Mouse (Mus musculus): ENCODE data around the gene Vsir. TPM values are rescaled to one million over a fixed set of nuclear protein-coding genes. Genes with fewer than 3 reads are reported as not detected.

Vsir gene
- 1.4 and 2.2 TPM in 2 replicates for polyA plus RNA-seq (2016; fragmentation: Nextera tagmentation; extraction: Ambion mirVana)

GRCm38 (mm10) chr10:60346701-60347405 is at the start of gene Vsir:
Gene Vsir, plus strand, starts transcription at chr10:60346851.
- peak within 1 kb of the TSS; percentile 59 for H3K4me3 ChIP-seq
- under 1% methylated on average over 37 of the region's 37 CpGs for WGBS
- H3K27me3 ChIP-seq (ENCODE audit: insufficient read depth, poor library complexity, severe bottlenecking): peaks cover 13% of the 10 kb centered on the region; the same call in 1 of the 2 replicates
- peak; percentile 90 for DNase-seq (ENCODE audit: low spot score)
- H3K9me3 ChIP-seq: no peaks in the 10 kb centered on the region
- H3K27ac ChIP-seq: peak within 1 kb of the TSS; percentile 85
- H3K36me3 ChIP-seq: no peaks in the 10 kb centered on the region
- peaks cover 63% of the 10 kb centered on the region for H3K4me1 ChIP-seq

GRCm38 (mm10) chr10:60299636-60300035 is 47.0 kb upstream of the Vsir start:
- H3K36me3 ChIP-seq: peaks cover 75% of the 10 kb centered on the region
- no peak for DNase-seq (ENCODE audit: low spot score)
- 95% methylated on average over 12 of the region's 12 CpGs for WGBS

GRCm38 (mm10) chr10:60303419-60303818 is 43.2 kb upstream of the Vsir start:
- H3K27ac ChIP-seq: no peak overlapping the region
- DNase-seq (ENCODE audit: low spot score): no peak
- peaks cover 44% of the 10 kb centered on the region for H3K36me3 ChIP-seq
- H3K27me3 ChIP-seq (ENCODE audit: insufficient read depth, poor library complexity, severe bottlenecking): no peaks in the 10 kb centered on the region
- 0 out of 2 replicates have a peak, but pooled peaks cover 18% of the 10 kb centered on the region for H3K4me1 ChIP-seq
- 84% methylated on average over 17 of the region's 17 CpGs for WGBS
- H3K4me3 ChIP-seq: no peak overlapping the region
- H3K9me3 ChIP-seq: no peaks in the 10 kb centered on the region

More at GRCm38 (mm10) chr10:60299636-60300035, 47.0 kb upstream of the Vsir start:
- Histone ChIP-seq H3K27me3 (ENCODE audit: insufficient read depth, poor library complexity, severe bottlenecking) (no peaks in the 10 kb centered on the region), H3K4me1 (0 out of 2 replicates have a peak, but pooled peaks cover 18% of the 10 kb centered on the region), H3K9me3 (no peaks in the 10 kb centered on the region), H3K4me3 (no peak overlapping the region), H3K27ac (no peak overlapping the region)

GRCm38 (mm10) chr10:60304854-60305628 is 41.6 kb upstream of the Vsir start:
- no peak overlapping the region for H3K27ac ChIP-seq
- H3K36me3 ChIP-seq: peaks cover 27% of the 10 kb centered on the region
- H3K4me3 ChIP-seq: no peak overlapping the region
- H3K9me3 ChIP-seq: no peaks in the 10 kb centered on the region
- WGBS: 59% methylated on average over 15 of the region's 15 CpGs
- DNase-seq (ENCODE audit: low spot score): peak; percentile 89
- 0 out of 2 replicates have a peak, but pooled peaks cover 15% of the 10 kb centered on the region for H3K4me1 ChIP-seq
- H3K27me3 ChIP-seq (ENCODE audit: insufficient read depth, poor library complexity, severe bottlenecking): no peaks in the 10 kb centered on the region

GRCm38 (mm10) chr10:60310629-60311028 is 36.0 kb upstream of the Vsir start:
- Histone ChIP-seq H3K4me3 (no peak overlapping the region), H3K4me1 (peaks cover 9% of the 10 kb centered on the region; the same call in 1 of the 2 replicates), H3K9me3 (no peaks in the 10 kb centered on the region), H3K36me3 (no peaks in the 10 kb centered on the region), H3K27me3 (ENCODE audit: insufficient read depth, poor library complexity, severe bottlenecking) (no peaks in the 10 kb centered on the region), H3K27ac (no peak overlapping the region)
- 89% methylated on average over 13 of the region's 13 CpGs for WGBS
- DNase-seq (ENCODE audit: low spot score): no peak

- H3K27me3 ChIP-seq (ENCODE audit: insufficient read depth, poor library complexity, severe bottlenecking): no peaks in the 10 kb centered on the region
- no peaks in the 10 kb centered on the region for H3K9me3 ChIP-seq
- peaks cover 9% of the 10 kb centered on the region; the same call in 1 of the 2 replicates for H3K4me1 ChIP-seq
- no peaks in the 10 kb centered on the region for H3K36me3 ChIP-seq
- H3K4me3 ChIP-seq: no peak overlapping the region
- H3K27ac ChIP-seq: no peak overlapping the region
- WGBS: 75% methylated on average over 5 of the region's 5 CpGs
- no peak for DNase-seq (ENCODE audit: low spot score)
Observed at GRCm38 (mm10) chr10:60313606-60314005, 33.0 kb upstream of the Vsir start.

GRCm38 (mm10) chr10:60316166-60316565 is 30.5 kb upstream of the Vsir start:
- Histone ChIP-seq H3K36me3 (no peaks in the 10 kb centered on the region), H3K4me3 (no peak overlapping the region), H3K9me3 (no peaks in the 10 kb centered on the region), H3K4me1 (peaks cover 10% of the 10 kb centered on the region; the same call in 1 of the 2 replicates), H3K27ac (no peak overlapping the region), H3K27me3 (ENCODE audit: insufficient read depth, poor library complexity, severe bottlenecking) (no peaks in the 10 kb centered on the region)
- 83% methylated on average over 4 of the region's 4 CpGs for WGBS
- DNase-seq (ENCODE audit: low spot score): no peak

- H3K4me3 ChIP-seq: no peak overlapping the region
- H3K27ac ChIP-seq: no peak overlapping the region
- H3K36me3 ChIP-seq: no peaks in the 10 kb centered on the region
- 0 out of 2 replicates have a peak, but pooled peaks cover 7% of the 10 kb centered on the region for H3K27me3 ChIP-seq (ENCODE audit: insufficient read depth, poor library complexity, severe bottlenecking)
- DNase-seq (ENCODE audit: low spot score): no peak
- H3K4me1 ChIP-seq: peaks cover 30% of the 10 kb centered on the region
- 69% methylated on average over 11 of the region's 11 CpGs for WGBS
- H3K9me3 ChIP-seq: no peaks in the 10 kb centered on the region
Observed at GRCm38 (mm10) chr10:60328963-60329650, 17.5 kb upstream of the Vsir start.

GRCm38 (mm10) chr10:60334583-60334982 is 12.1 kb upstream of the Vsir start:
- Histone ChIP-seq H3K4me1 (peaks cover 18% of the 10 kb centered on the region), H3K27me3 (ENCODE audit: insufficient read depth, poor library complexity, severe bottlenecking) (no peaks in the 10 kb centered on the region), H3K27ac (no peak overlapping the region; the same call in 1 of the 2 replicates), H3K4me3 (no peak overlapping the region), H3K36me3 (no peaks in the 10 kb centered on the region), H3K9me3 (no peaks in the 10 kb centered on the region)
- WGBS: 42% methylated on average over 7 of the region's 7 CpGs
- no peak for DNase-seq (ENCODE audit: low spot score)

- H3K4me1 ChIP-seq: peaks cover 16% of the 10 kb centered on the region
- no peaks in the 10 kb centered on the region for H3K36me3 ChIP-seq
- no peaks in the 10 kb centered on the region for H3K9me3 ChIP-seq
- no peaks in the 10 kb centered on the region for H3K27me3 ChIP-seq (ENCODE audit: insufficient read depth, poor library complexity, severe bottlenecking)
- H3K4me3 ChIP-seq: no peak overlapping the region
- no peak overlapping the region for H3K27ac ChIP-seq
- 93% methylated on average over 4 of the region's 4 CpGs for WGBS
- DNase-seq (ENCODE audit: low spot score): no peak
Observed at GRCm38 (mm10) chr10:60335021-60335420, 11.6 kb upstream of the Vsir start.

- H3K4me1 ChIP-seq: peaks cover 17% of the 10 kb centered on the region
- no peak overlapping the region for H3K4me3 ChIP-seq
- no peaks in the 10 kb centered on the region for H3K27me3 ChIP-seq (ENCODE audit: insufficient read depth, poor library complexity, severe bottlenecking)
- DNase-seq (ENCODE audit: low spot score): no peak
- H3K9me3 ChIP-seq: no peaks in the 10 kb centered on the region
- H3K36me3 ChIP-seq: no peaks in the 10 kb centered on the region
- H3K27ac ChIP-seq: no peak overlapping the region
- 75% methylated on average over 9 of the region's 9 CpGs for WGBS
Observed at GRCm38 (mm10) chr10:60341528-60341927, 5.1 kb upstream of the Vsir start.

GRCm38 (mm10) chr10:60344111-60344510 is 2.5 kb upstream of the Vsir start:
- Histone ChIP-seq H3K27ac (0 out of 2 replicates have a peak overlapping the region, but pooled peaks have one; percentile 18), H3K4me3 (no peak overlapping the region), H3K27me3 (ENCODE audit: insufficient read depth, poor library complexity, severe bottlenecking) (peaks cover 13% of the 10 kb centered on the region; the same call in 1 of the 2 replicates), H3K36me3 (no peaks in the 10 kb centered on the region), H3K4me1 (peaks cover 43% of the 10 kb centered on the region), H3K9me3 (no peaks in the 10 kb centered on the region)
- 84% methylated on average over 3 of the region's 3 CpGs for WGBS
- no peak for DNase-seq (ENCODE audit: low spot score)

All from heart, embryonic 10.5 days (tissue).